Mouse (Mus musculus): Measurements from ENCODE around the gene Serinc5.

Gene Serinc5

GRCm38 (mm10) chr13:92705016-92705535 lies 94.2 kb downstream of the Serinc5 start:
- no peak for DNase-seq (ENCODE audit: low spot score)

GRCm38 (mm10) chr13:92706342-92707061 lies 95.6 kb downstream of the Serinc5 start:
- DNase-seq (ENCODE audit: low spot score): peak; percentile 77

- no peak for DNase-seq (ENCODE audit: low spot score)
Observed at GRCm38 (mm10) chr13:92707941-92708340, 97.0 kb downstream of the Serinc5 start.

- DNase-seq (ENCODE audit: low spot score): no peak
Observed at GRCm38 (mm10) chr13:92708466-92708865, 97.6 kb downstream of the Serinc5 start.

- DNase-seq (ENCODE audit: low spot score): no peak
Observed at GRCm38 (mm10) chr13:92709535-92709934, 98.6 kb downstream of the Serinc5 start.

GRCm38 (mm10) chr13:92710361-92710760 lies 99.5 kb downstream of the Serinc5 start:
- DNase-seq (ENCODE audit: low spot score): no peak

GRCm38 (mm10) chr13:92711821-92712220 lies 100.9 kb downstream of the Serinc5 start:
- no peak for DNase-seq (ENCODE audit: low spot score)

GRCm38 (mm10) chr13:92712619-92713018 lies 101.7 kb downstream of the Serinc5 start:
- DNase-seq (ENCODE audit: low spot score): no peak

- no peak for DNase-seq (ENCODE audit: low spot score)
Observed at GRCm38 (mm10) chr13:92717851-92718665, 107.2 kb downstream of the Serinc5 start.

GRCm38 (mm10) chr13:92721006-92721405 lies 110.1 kb downstream of the Serinc5 start:
- no peak for DNase-seq (ENCODE audit: low spot score)

GRCm38 (mm10) chr13:92722389-92722788 lies 111.5 kb downstream of the Serinc5 start:
- DNase-seq (ENCODE audit: low spot score): no peak

GRCm38 (mm10) chr13:92729811-92730210 lies 118.9 kb downstream of the Serinc5 start:
- no peak for DNase-seq (ENCODE audit: low spot score)

GRCm38 (mm10) chr13:92731811-92732210 lies 120.9 kb downstream of the Serinc5 start:
- no peak for DNase-seq (ENCODE audit: low spot score)

- DNase-seq (ENCODE audit: low spot score): no peak
Observed at GRCm38 (mm10) chr13:92732836-92733235, 121.9 kb downstream of the Serinc5 start.

GRCm38 (mm10) chr13:92733252-92733651 lies 122.4 kb downstream of the Serinc5 start:
- DNase-seq (ENCODE audit: low spot score): peak; percentile 31

GRCm38 (mm10) chr13:92733741-92734140 lies 122.8 kb downstream of the Serinc5 start:
- no peak for DNase-seq (ENCODE audit: low spot score)

GRCm38 (mm10) chr13:92735693-92736092 lies 124.8 kb downstream of the Serinc5 start:
- no peak for DNase-seq (ENCODE audit: low spot score)

GRCm38 (mm10) chr13:92736516-92737300 lies 125.8 kb downstream of the Serinc5 start:
- no peak for DNase-seq (ENCODE audit: low spot score)

- no peak for DNase-seq (ENCODE audit: low spot score)
Observed at GRCm38 (mm10) chr13:92738821-92739220, 127.9 kb downstream of the Serinc5 start.

- no peak for DNase-seq (ENCODE audit: low spot score)
Observed at GRCm38 (mm10) chr13:92739858-92740257, 129.0 kb downstream of the Serinc5 start.

GRCm38 (mm10) chr13:92740671-92741270 lies 129.9 kb downstream of the Serinc5 start:
- DNase-seq (ENCODE audit: low spot score): peak; percentile 22

GRCm38 (mm10) chr13:92742886-92743285 lies 132.0 kb downstream of the Serinc5 start:
- no peak for DNase-seq (ENCODE audit: low spot score)

Measured in yolk sac, embryonic 10.5 days (tissue).